Mouse (Mus musculus) stomach, embryonic 14.5 days (tissue): ENCODE measurements around the gene C8g. TPM values are rescaled to one million over a fixed set of nuclear protein-coding genes. Genes with fewer than 3 reads are reported as not detected.

Experiments
- ATAC-seq: fragments of 200-750 bp; cut with Nextera tagmentation; 2 replicates; pipeline ENCODE4 v1.8.0; 2017; ENCODE audit warnings: low read depth, moderate TSS enrichment; ENCODE audit not compliant: insufficient number of reproducible peaks, insufficient read depth, low FRiP score
- H3K27ac ChIP-seq: fragments of 300-500 bp; sonication (generic); 2 replicates; pipeline ENCODE4 v1.5.1; 2014; ENCODE audit warnings: mild to moderate bottlenecking, low read length, moderate library complexity, mixed read lengths
- H3K27me3 ChIP-seq: fragments of 300-500 bp; sonication (generic); 2 replicates; pipeline ENCODE4 v1.6.1; 2014; ENCODE audit warnings: low read length, control low read depth, mixed read lengths; ENCODE audit not compliant: control insufficient read depth, insufficient read depth
- H3K36me3 ChIP-seq: fragments of 300-500 bp; sonication (generic); 2 replicates; pipeline ENCODE4 v1.6.1; 2014; ENCODE audit warnings: mild to moderate bottlenecking, control low read depth, low read length, moderate library complexity, mixed read lengths; ENCODE audit not compliant: control insufficient read depth, insufficient read depth
- H3K4me1 ChIP-seq: fragments of 300-500 bp; sonication (generic); 2 replicates; pipeline ENCODE4 v1.6.1; 2014; ENCODE audit warnings: low read length, control low read depth, mixed read lengths; ENCODE audit not compliant: control insufficient read depth, insufficient read depth
- H3K4me2 ChIP-seq: fragments of 300-500 bp; sonication (generic); replicated peaks from 2 replicates; pipeline ENCODE4 v1.6.1; 2014; ENCODE audit warnings: low read depth, low read length, control low read depth
- H3K4me3 ChIP-seq: fragments of 300-500 bp; sonication (generic); 2 replicates; pipeline ENCODE4 v1.5.1; 2014; ENCODE audit warnings: low read depth, low read length, control low read depth
- H3K9ac ChIP-seq: fragments of 300-500 bp; sonication (generic); replicated peaks from 2 replicates; pipeline ENCODE4 v1.6.1; 2014; ENCODE audit warnings: low read depth, mild to moderate bottlenecking, control low read depth, low read length, moderate library complexity, mixed read lengths
- H3K9me3 ChIP-seq: fragments of 300-500 bp; sonication (generic); 2 replicates; pipeline ENCODE4 v1.6.1; 2016; ENCODE audit warnings: low read depth, low read length, control low read depth; ENCODE audit not compliant: control insufficient read depth
- WGBS: fragments of 180-500 bp; shearing (Covaris S2); extraction: QIAGEN DNeasy Blood & Tissue Kit; methylation state at CpG from one replicate; pipeline ENCODE4 v1.1.7; 2014; 5-methylcytosine and 5-hydroxymethylcytosine counted together
- polyA plus RNA-seq: library from polyadenylated mRNA; unstranded; fragments of >200 nt; fragmentation: Nextera tagmentation; extraction: Ambion mirVana; gene quantifications from 2 replicates; pipeline ENCODE4 v1.2.1, GENCODE M21; 2014

Gene C8g
- 4.8 and 7.4 TPM in 2 replicates for polyA plus RNA-seq

DNA sequence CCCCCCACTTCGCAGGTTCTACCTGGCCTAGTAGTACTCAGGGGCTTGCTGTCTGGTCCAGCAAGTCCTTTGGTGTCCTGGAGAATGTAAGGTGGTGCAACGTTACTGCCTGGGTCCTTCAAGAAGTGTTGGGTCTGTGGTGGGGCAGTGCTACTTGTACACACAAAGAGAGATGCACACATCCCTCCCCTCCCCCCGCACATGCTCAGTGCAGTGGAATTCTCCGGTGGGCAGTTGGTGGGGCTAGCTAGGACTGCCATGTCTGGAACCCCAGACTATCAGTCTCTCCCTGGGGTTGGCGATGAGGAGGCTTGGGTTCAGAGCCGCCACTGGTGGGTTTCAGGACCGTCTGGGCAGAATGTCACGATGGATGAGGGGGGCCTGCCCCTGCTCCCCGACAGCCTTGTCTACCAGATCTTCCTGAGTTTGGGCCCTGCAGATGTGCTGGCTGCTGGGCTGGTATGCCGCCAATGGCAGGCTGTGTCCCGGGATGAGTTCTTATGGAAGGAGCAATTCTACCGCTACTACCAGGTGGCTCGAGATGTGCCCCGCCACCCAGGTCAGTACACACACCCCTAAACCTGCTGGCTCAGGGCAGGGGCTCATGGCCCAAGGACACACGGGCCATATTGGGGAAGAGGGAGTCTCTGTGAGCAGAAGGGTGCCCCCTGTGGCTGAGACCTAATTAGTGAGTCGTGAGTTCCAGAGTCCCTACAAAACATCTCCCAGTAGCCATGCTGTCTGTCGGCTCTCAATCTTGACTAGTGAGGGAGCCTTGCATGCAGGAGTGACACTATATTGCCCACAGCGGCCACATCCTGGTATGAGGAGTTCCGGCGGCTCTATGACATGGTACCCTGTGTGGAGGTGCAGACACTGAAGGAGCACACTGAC, at the start of gene C8g:
TSS of gene C8g (minus strand) at position 127 of the 894 bp plus-strand sequence.
- H3K4me1 ChIP-seq = peaks cover 8% of the 10 kb centered on the region
- no peaks in the 10 kb centered on the region for H3K9me3 ChIP-seq
- no peaks in the 10 kb centered on the region for H3K27me3 ChIP-seq
- WGBS = 74% methylated on average over 20 of the region's 20 CpGs
- H3K4me3 ChIP-seq = peak within 1 kb of the TSS; percentile 84
- H3K4me2 ChIP-seq = peak within 1 kb of the TSS; percentile 98
- H3K36me3 ChIP-seq = peaks cover 15% of the 10 kb centered on the region
- H3K27ac ChIP-seq = peak within 1 kb of the TSS; percentile 52; the same call in 1 of the 2 replicates
- no peak for ATAC-seq
- peak within 1 kb of the TSS; percentile 80 for H3K9ac ChIP-seq

DNA sequence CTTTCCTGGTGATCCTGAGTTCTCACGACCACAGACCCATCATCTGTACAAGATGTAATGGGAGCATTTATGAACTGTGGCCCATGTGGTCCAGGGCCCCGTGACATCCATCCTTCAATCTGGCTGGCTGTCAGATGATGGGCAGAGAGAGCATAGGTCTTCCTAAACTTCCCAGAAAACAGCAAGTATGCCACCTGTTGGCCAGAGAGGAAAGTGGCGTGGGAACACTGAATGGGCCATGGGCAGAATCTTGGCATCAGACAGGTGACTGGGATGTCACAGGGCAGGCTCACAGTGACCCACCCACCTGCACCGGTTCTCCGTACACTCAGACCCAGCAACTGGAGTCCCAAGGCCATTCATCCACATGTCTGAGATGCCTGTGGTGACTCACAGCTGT, 49.7 kb upstream of the C8g start:
- 23% methylated on average over 5 of the region's 5 CpGs for WGBS
- no peaks in the 10 kb centered on the region for H3K4me1 ChIP-seq
- no peaks in the 10 kb centered on the region for H3K36me3 ChIP-seq
- no peak overlapping the region for H3K27ac ChIP-seq
- H3K27me3 ChIP-seq = no peaks in the 10 kb centered on the region
- no peak for ATAC-seq
- no peak overlapping the region for H3K9ac ChIP-seq
- no peaks in the 10 kb centered on the region for H3K9me3 ChIP-seq
- no peak overlapping the region for H3K4me3 ChIP-seq
- no peak overlapping the region for H3K4me2 ChIP-seq

DNA sequence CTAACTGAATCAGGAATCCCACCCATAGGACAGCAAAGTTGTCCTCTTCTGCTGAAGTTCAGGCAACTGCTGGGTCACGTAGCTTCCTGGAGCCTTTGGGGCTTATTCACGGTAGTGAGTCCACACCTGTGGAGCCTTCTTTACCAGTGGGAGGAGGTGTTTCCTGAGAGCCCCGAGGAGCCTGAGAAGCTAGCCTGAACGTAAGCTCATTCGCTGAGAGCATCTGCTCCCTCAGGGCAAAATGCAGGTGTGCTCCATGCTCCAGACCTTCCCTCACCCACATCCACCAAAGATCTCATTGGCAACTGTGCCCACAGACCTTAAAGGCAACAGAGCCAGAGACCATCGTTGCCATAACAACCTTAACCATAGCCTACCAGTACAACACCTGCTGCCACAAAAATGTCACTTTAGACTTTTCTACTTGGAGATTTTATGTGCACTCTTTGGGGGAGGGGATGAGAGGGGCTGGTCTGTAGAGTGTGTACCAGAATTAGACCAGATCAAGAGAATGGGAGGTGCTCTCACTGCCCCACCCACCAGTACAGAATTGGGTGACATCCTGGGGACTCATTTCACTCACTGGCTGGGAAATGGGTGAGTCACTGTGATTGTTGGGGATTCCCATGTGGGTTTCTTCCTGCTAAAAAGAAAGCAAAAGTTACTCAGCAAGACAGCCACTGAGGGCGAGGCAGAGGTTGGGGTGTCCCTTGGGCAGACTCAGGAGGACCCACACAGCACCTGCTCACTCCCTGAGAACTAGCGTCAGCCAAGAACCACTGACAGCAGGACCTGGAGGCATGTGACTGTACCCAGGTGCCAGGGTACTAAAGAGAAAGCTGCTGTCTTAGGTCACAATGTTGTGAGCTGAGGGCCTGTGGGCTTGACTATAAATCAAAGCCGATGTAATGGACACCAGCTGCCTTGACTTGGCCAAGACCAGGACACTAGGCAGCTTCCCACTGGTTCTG, 47.8 kb upstream of the C8g start:
- H3K4me1 ChIP-seq = peaks cover 7% of the 10 kb centered on the region
- no peak overlapping the region for H3K4me2 ChIP-seq
- 69% methylated on average over 9 of the region's 9 CpGs for WGBS
- H3K4me3 ChIP-seq = no peak overlapping the region
- no peaks in the 10 kb centered on the region for H3K36me3 ChIP-seq
- H3K9me3 ChIP-seq = no peaks in the 10 kb centered on the region
- H3K27me3 ChIP-seq = no peaks in the 10 kb centered on the region
- H3K9ac ChIP-seq = no peak overlapping the region
- no peak for ATAC-seq
- H3K27ac ChIP-seq = no peak overlapping the region

DNA sequence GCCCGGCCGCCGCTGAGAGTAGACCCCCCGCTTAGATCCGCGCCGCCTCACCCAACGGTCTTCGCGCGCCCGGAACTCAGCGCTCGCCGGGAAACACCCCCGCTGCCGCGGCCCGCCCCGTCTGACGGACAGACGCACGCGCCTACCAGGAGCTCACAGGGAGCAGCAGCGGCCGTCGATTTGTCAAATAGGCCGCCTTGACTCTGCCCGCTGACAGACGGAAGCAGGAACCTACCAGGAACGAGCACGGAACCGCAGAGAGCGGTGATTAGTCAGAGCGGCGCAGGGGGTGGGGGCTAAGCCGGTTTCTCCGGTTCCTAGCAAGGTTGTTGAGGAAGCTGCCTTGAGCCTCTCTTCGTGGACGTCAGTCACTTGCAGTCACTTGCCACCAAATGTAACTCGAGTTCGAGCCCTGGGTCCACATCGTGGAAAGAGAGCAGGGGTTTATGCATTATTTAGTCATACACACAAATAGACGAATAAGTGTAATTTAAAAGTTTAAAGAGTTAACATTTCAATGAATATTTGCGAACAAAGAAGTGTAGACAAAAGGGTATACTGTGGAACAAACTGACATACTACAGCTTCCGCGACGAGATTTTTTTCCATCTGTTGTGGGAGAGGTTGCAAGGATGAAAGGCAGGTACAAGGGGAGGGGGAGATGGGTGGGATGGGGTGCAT, 45.4 kb upstream of the C8g start, which contains the start of gene Traf2:
TSS of gene Traf2 (minus strand) at position 130 of the 681 bp plus-strand sequence.
- WGBS = 3% methylated on average over 48 of the region's 48 CpGs
- H3K4me2 ChIP-seq = peak within 1 kb of the TSS; percentile 73
- peak; percentile 99 for ATAC-seq
- H3K4me3 ChIP-seq = peak within 1 kb of the TSS; percentile 72
- H3K9ac ChIP-seq = peak within 1 kb of the TSS; percentile 73
- no peaks in the 10 kb centered on the region for H3K9me3 ChIP-seq
- H3K27me3 ChIP-seq = no peaks in the 10 kb centered on the region
- peaks cover 7% of the 10 kb centered on the region for H3K4me1 ChIP-seq
- H3K36me3 ChIP-seq = no peaks in the 10 kb centered on the region
- H3K27ac ChIP-seq = peak within 1 kb of the TSS; percentile 68

DNA sequence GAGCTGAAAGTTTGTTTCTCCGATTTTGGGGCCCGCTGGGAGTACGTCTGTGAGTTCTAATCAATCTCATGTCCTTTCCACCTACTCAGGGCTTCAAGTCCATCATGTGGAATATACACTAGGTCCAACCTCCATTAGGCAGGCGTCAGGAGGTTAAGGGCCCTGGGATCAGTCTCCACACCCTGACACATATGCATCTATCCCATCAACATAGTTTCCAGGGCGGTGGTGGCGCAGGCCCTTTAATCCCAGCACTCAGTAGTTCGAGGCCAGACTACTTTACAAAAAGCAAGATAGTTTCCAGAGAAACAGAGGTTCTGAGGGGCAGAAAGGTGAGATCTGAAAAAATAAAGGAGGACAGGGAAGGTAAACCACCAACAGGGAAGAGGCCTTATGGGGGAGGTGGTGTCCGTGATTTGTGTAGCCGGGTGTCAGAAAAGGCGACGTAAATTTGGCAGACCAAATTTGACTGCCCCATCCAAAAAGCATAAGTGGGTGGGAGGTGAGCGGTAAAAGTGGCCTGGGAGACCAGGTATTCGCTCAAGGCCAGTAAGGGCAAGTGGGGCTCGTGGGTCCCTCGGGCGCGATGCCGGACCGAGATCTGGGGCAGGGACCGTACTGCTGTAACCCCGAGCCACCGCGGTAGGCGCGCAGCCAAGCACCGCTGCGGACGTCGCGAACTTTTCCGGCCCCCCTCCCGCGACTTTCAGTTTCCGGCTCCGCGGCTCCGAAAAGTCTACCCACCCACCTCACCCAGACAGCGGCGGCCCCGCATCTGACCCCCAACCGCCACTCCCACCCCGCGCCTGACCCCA, 44.7 kb upstream of the C8g start:
- Histone ChIP-seq H3K4me3 (peak overlapping the region; percentile 72), H3K4me2 (peak overlapping the region; percentile 73), H3K4me1 (peaks cover 7% of the 10 kb centered on the region), H3K27me3 (no peaks in the 10 kb centered on the region), H3K9ac (peak overlapping the region; percentile 73), H3K9me3 (no peaks in the 10 kb centered on the region), H3K27ac (peak overlapping the region; percentile 68), H3K36me3 (no peaks in the 10 kb centered on the region)
- 5% methylated on average over 43 of the region's 43 CpGs for WGBS
- peak; percentile 61 for ATAC-seq

DNA sequence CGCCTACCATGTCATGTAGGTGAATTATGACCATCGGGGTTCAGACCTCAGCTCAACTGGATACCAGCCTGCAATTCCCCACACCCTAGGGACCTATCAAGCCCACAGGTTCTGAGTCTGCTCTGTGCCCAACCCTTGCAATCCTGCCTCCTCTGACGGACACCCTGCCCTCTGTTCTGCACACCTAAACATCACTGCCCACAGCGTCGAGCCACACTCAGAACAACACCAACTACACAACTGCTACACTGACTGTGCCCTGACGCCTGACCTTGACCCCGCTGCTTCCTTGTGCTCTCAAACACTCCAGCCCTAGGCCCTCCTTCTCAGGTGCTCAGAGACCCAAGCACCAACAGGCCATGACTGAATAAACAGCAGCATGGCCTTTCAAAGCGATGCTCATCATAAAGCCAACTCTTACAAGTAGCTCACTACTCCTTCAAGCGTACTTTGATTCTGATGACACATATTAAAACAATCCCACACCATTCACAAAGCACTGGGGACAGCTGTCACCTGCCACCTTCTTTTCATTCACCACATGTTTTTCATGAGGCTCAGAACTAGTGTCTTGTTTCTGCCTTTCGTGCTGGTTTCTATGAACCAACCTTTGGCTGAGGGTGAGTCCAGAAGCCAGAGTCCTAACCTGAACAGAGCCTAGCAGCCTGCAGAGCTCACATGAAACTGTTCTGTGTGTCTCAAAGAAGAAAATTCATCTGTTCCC, 40.3 kb upstream of the C8g start:
- H3K36me3 ChIP-seq = peaks cover 9% of the 10 kb centered on the region
- no peak overlapping the region for H3K4me2 ChIP-seq
- H3K27ac ChIP-seq = no peak overlapping the region
- H3K27me3 ChIP-seq = no peaks in the 10 kb centered on the region
- no peak overlapping the region for H3K9ac ChIP-seq
- WGBS = 69% methylated on average over 10 of the region's 10 CpGs
- H3K9me3 ChIP-seq = no peaks in the 10 kb centered on the region
- H3K4me1 ChIP-seq = peaks cover 7% of the 10 kb centered on the region
- no peak for ATAC-seq
- no peak overlapping the region for H3K4me3 ChIP-seq

DNA sequence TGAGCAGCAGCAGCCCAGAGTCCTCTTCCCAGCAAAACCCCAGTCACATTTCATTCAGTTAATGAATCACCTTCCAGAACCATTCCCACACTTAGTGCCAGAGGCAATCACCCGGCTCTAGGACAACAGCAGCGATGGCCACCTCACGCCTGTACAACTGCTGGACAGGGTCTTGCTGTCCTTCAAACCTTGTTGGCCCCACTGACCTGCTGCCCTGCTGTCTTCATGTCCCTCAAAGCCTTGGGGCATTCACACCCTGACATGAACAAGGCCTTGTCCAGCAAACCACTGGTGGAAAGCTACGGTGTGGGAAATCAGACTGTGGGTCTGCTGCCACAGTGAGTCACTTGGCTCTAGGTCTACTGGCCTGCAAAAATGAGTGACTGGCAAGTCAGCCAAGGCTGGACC, 39.0 kb upstream of the C8g start:
- H3K27me3 ChIP-seq = no peaks in the 10 kb centered on the region
- no peaks in the 10 kb centered on the region for H3K9me3 ChIP-seq
- H3K9ac ChIP-seq = no peak overlapping the region
- H3K27ac ChIP-seq = no peak overlapping the region
- H3K36me3 ChIP-seq = peaks cover 21% of the 10 kb centered on the region
- H3K4me1 ChIP-seq = peaks cover 1% of the 10 kb centered on the region
- no peak overlapping the region for H3K4me3 ChIP-seq
- 95% methylated on average over 4 of the region's 4 CpGs for WGBS
- no peak for ATAC-seq
- H3K4me2 ChIP-seq = no peak overlapping the region
